Mouse (Mus musculus) liver, embryonic 11.5 days (tissue): ENCODE measurements at regions not wholly inside any gene's neighbourhood (a gene's known extent, or its start where the extent isn't known, plus 50 kb on each side); places are given as distances from the start of the nearest gene placed in this dataset.

ENCODE experiments used
- ATAC-seq: fragments of 200-750 bp; cut with Nextera tagmentation; replicated peaks from 2 replicates; pipeline ENCODE4 v1.8.0; 2017; ENCODE audit warnings: moderate number of reproducible peaks, mild to moderate bottlenecking, moderate TSS enrichment, moderate library complexity; ENCODE audit not compliant: low FRiP score
- DNase-seq: peaks from one replicate; pipeline ENCODE4 v3.0.0-alpha.2; 2017; ENCODE audit warnings: low spot score
- H3K27ac ChIP-seq: fragments of 300-500 bp; sonication (generic); 2 replicates; pipeline ENCODE4 v1.5.1; 2014; ENCODE audit warnings: mild to moderate bottlenecking, low read depth, low read length, control low read depth
- H3K27me3 ChIP-seq: fragments of 300-500 bp; sonication (generic); replicated peaks from 2 replicates; pipeline ENCODE4 v1.6.1; 2014; ENCODE audit warnings: low read length, mixed read lengths; ENCODE audit not compliant: control insufficient read depth, insufficient read depth
- H3K36me3 ChIP-seq: fragments of 300-500 bp; sonication (generic); 2 replicates; pipeline ENCODE4 v1.6.1; 2014; ENCODE audit warnings: mild to moderate bottlenecking, low read length, moderate library complexity, mixed read lengths; ENCODE audit not compliant: control insufficient read depth, insufficient read depth
- H3K4me1 ChIP-seq: fragments of 300-500 bp; sonication (generic); replicated peaks from 2 replicates; pipeline ENCODE4 v1.6.1; 2014; ENCODE audit warnings: low read length, mixed read lengths; ENCODE audit not compliant: control insufficient read depth, insufficient read depth
- H3K4me2 ChIP-seq: fragments of 300-500 bp; sonication (generic); 2 replicates; pipeline ENCODE4 v1.6.1; 2014; ENCODE audit warnings: mild to moderate bottlenecking, control low read depth, moderate library complexity
- H3K4me3 ChIP-seq: fragments of 300-500 bp; sonication (generic); 2 replicates; pipeline ENCODE4 v1.5.1; 2014; ENCODE audit warnings: low read depth, low read length, control low read depth
- H3K9ac ChIP-seq: fragments of 300-500 bp; sonication (generic); 2 replicates; pipeline ENCODE4 v1.6.1; 2014; ENCODE audit warnings: low read depth, low read length, control low read depth
- H3K9me3 ChIP-seq: fragments of 300-500 bp; sonication (generic); 2 replicates; pipeline ENCODE4 v1.6.1; 2016; ENCODE audit warnings: low read length, inconsistent platforms, mixed read lengths; ENCODE audit not compliant: control insufficient read depth
- WGBS: fragments of 180-500 bp; shearing (Covaris S2); extraction: QIAGEN DNeasy Blood & Tissue Kit; methylation state at CpG from one replicate; pipeline ENCODE4 v1.1.7; 2014; 5-methylcytosine and 5-hydroxymethylcytosine counted together

DNA sequence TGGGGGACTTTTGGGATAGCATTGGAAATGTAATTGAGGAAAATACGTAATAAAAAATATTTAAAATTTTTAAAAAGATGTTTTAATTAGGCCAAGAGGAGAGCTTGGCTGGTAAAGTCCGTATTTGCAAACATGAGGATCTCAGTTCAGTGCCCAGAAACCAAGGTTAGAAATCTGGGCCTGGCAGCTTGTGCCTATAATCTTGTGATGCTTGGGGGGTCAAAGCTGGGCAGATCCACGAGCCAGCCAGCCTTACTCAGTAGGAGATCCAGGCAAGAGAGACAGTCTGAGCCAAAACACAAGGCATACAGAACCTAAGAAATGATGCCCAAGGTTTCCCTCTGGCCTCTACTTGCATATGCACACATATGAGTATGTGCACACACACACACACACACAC, 54.1 kb upstream of the Cxadr start:
- no peaks in the 10 kb centered on the region for H3K9me3 ChIP-seq
- DNase-seq: no peak
- WGBS: 66% methylated on average over 3 of the region's 3 CpGs
- H3K9ac ChIP-seq: no peak overlapping the region
- H3K4me3 ChIP-seq: no peak overlapping the region
- H3K36me3 ChIP-seq: no peaks in the 10 kb centered on the region
- no peak for ATAC-seq
- H3K27ac ChIP-seq: no peak overlapping the region
- no peaks in the 10 kb centered on the region for H3K27me3 ChIP-seq
- H3K4me2 ChIP-seq: no peak overlapping the region
- H3K4me1 ChIP-seq: no peaks in the 10 kb centered on the region

DNA sequence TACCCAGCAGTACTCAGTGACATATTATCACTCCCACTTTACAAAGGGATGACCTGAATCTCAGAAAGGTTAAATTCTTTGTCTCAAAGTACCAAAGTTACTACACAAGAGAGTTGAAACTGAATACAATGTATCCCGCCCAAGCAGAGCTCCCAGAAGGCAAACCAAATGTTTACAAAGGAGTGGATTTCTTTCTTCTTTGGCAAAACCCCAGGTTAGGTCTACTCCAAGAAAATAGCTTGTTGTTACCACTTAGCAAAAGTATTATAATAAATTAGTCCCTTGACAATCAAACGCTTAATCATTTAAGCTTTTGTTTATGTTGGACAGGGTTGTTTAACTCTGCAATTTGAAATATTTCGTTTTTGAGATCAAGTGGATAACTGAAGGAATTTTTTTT, 58.6 kb upstream of the Cxadr start:
- H3K9me3 ChIP-seq: no peaks in the 10 kb centered on the region
- H3K4me1 ChIP-seq: no peaks in the 10 kb centered on the region
- WGBS: 72% methylated on average over 3 of the region's 3 CpGs
- no peak overlapping the region for H3K4me2 ChIP-seq
- no peak overlapping the region for H3K4me3 ChIP-seq
- H3K27me3 ChIP-seq: peaks cover 10% of the 10 kb centered on the region
- no peak overlapping the region for H3K9ac ChIP-seq
- H3K27ac ChIP-seq: no peak overlapping the region
- no peak for ATAC-seq
- no peaks in the 10 kb centered on the region for H3K36me3 ChIP-seq
- DNase-seq: no peak

DNA sequence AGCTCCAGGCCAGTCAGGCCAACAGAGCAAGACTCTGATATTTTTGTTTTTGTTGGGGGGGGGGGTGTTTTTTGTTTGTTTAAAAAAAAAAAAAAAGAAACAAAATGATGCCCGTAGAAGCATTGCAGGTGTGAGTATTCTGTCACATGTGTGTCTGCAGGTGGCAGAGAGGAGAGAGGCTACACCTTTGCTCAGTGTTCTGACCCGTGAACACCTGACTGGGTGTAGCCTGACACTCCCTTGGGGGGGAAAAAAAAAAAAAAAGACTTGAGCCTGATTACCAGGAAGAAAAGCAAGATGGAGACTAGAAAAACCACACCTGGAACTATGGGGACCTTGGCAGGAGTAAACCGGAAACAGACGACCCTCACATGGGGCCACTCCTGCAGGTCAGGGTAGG, 61.1 kb upstream of the Cxadr start:
- Histone ChIP-seq H3K4me2 (no peak overlapping the region), H3K36me3 (no peaks in the 10 kb centered on the region), H3K9me3 (no peaks in the 10 kb centered on the region), H3K9ac (no peak overlapping the region), H3K27ac (no peak overlapping the region), H3K27me3 (peaks cover 23% of the 10 kb centered on the region), H3K4me3 (no peak overlapping the region), H3K4me1 (no peaks in the 10 kb centered on the region)
- WGBS: 81% methylated on average over 4 of the region's 4 CpGs
- DNase-seq: no peak
- ATAC-seq: no peak

DNA sequence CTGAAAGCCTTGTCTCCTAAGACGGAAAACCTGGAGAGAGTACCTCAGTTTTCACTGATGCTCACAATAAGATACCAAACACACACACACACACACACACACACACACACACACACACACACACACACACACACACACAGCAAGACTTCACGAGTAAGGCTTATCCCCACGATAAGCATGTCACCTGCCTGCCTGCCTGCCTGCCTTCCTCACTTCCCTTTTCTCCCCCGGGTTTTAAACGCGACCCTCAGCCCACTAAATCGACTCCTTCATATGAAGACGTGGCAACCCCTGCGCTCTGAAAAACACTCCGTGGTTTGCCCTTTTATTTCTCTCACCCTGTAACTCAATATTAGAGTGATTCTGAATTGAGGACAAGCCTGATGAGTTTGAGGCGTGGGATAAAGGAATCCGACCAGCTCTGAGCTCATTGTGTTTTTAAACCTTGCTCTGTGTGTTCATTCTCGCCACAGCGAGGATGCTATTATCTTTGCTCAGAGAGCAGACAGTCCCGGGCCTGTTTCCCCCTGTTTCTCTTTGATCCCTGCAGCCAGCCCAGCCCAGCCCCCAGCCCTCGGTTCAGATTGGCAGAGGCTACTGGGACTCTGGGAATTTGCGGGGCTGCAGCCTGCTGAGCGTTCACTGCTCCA, 63.1 kb upstream of the Cxadr start:
- ATAC-seq: no peak
- no peak overlapping the region for H3K27ac ChIP-seq
- H3K27me3 ChIP-seq: peaks cover 23% of the 10 kb centered on the region
- peak overlapping the region; percentile 66 for H3K4me2 ChIP-seq
- peak overlapping the region; percentile 34 for H3K4me3 ChIP-seq
- WGBS: 2% methylated on average over 18 of the region's 18 CpGs
- H3K36me3 ChIP-seq: no peaks in the 10 kb centered on the region
- H3K4me1 ChIP-seq: no peaks in the 10 kb centered on the region
- no peak overlapping the region for H3K9ac ChIP-seq
- peak; percentile 39 for DNase-seq
- no peaks in the 10 kb centered on the region for H3K9me3 ChIP-seq

DNA sequence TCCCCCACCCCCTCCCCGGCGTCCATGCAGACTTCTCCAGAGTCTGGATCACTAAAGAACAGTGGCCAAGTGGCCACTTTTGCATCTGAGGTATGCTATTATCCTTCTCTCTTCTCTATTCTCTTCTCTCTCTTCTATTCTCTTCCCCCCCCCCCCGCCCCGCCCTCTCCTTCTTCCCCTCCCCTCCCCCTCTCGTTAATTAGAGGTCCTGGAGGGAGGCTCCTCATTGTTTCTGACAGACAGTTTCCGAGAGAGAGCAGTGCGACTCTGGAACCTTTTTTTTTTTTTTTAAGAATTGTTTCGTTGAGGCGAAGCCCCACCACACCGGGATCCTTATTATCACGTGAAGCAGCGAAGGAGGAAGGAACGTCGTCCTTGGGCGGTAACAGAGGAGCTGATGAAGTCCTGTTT, 63.6 kb upstream of the Cxadr start:
- Histone ChIP-seq H3K36me3 (no peaks in the 10 kb centered on the region), H3K27ac (no peak overlapping the region), H3K9me3 (no peaks in the 10 kb centered on the region), H3K27me3 (peaks cover 23% of the 10 kb centered on the region), H3K4me2 (peak overlapping the region; percentile 66), H3K4me1 (no peaks in the 10 kb centered on the region), H3K4me3 (peak overlapping the region; percentile 34), H3K9ac (no peak overlapping the region)
- 1% methylated on average over 13 of the region's 15 CpGs for WGBS
- ATAC-seq: no peak
- DNase-seq: no peak

DNA sequence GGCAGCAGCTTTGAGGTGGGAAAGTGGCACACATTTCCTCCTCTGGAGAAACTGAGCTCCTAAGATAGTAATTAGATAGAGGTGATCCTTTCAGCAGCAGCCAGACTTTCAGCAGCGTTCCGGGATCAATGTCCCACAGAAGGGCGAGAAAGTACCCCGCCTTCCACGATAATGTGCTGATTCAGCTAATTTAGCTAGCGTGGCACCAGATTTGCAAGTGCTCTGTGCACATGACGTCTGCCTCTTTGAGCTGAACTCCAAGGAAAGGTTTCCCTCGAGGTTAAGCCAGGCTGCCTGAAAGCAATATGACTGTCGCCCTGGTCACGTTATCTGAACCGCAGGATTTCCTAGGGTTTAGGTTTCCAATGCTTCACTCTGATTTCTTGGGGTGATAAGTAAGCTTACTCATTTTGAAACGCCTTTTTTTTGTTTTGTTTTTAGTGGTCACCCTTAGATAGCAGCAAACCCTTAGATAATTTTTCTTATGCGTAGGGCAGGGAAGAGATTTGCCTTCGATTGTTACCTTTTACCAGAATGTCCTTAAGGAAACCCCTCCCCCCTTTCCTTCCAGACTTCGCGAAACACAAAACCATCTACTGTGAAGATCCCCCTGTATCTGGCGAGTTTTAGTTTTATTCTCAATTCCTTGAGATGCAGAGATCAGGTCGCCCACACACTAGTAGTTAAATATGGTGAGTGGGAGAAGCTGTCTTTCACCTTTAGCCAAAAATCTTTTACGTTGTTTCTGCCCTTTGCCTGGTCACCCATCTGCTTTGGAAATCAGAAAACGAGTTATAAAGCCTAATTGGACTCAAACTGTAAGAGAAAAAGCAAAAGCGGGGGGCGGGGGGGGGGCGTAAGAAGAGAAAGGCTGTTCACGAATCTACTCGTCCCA, 64.3 kb upstream of the Cxadr start:
- ATAC-seq: no peak
- Histone ChIP-seq H3K4me3 (peak overlapping the region; percentile 34), H3K9me3 (no peaks in the 10 kb centered on the region), H3K4me2 (peak overlapping the region; percentile 66), H3K27me3 (peaks cover 23% of the 10 kb centered on the region), H3K9ac (no peak overlapping the region), H3K36me3 (no peaks in the 10 kb centered on the region), H3K4me1 (no peaks in the 10 kb centered on the region), H3K27ac (no peak overlapping the region)
- 4% methylated on average over 25 of the region's 25 CpGs for WGBS
- DNase-seq: no peak

DNA sequence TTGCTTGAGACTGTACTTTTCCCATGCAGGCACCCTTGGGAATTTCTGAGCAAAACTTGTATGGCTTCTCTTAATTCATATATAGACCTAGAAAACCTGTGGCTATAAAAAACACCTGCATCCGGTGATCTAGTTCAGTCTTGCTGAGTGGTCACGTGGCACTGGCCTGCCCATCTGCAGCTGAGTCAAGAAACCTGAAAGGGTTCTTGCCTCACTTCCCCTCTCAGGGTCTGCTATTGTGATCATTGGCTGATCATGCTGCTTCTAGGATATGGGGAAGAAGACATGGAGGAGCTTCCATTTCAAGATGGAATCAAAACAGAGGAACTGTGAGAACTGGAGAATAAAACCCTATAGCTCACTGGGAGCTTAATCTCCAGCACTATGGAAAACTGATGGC, 69.1 kb upstream of the Cxadr start:
- Histone ChIP-seq H3K9ac (no peak overlapping the region), H3K27me3 (peaks cover 12% of the 10 kb centered on the region), H3K27ac (no peak overlapping the region), H3K4me3 (no peak overlapping the region), H3K9me3 (no peaks in the 10 kb centered on the region), H3K36me3 (no peaks in the 10 kb centered on the region), H3K4me1 (no peaks in the 10 kb centered on the region), H3K4me2 (no peak overlapping the region)
- DNase-seq: no peak
- 65% methylated on average over 2 of the region's 2 CpGs for WGBS
- ATAC-seq: no peak

DNA sequence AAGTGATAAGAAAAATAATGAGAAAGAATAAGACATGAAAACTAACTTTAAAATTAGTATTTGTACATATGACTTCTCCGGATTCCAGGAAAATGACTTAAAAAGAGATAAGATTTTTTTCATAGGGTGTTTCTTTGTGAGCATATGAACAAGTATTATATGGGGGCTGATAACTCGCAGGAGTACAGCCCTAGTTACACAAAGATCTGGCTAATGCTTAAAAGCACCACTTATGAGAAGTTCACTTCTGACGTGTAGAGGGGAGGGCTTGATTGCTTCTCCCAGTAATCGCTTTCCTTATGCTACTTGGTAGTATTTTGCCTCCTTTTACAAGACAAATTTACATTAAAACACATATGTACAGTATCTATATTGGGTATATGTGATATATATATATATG, 72.3 kb upstream of the Cxadr start:
- Histone ChIP-seq H3K9ac (no peak overlapping the region), H3K9me3 (no peaks in the 10 kb centered on the region), H3K4me3 (no peak overlapping the region), H3K27me3 (no peaks in the 10 kb centered on the region), H3K4me1 (no peaks in the 10 kb centered on the region), H3K27ac (no peak overlapping the region), H3K36me3 (no peaks in the 10 kb centered on the region), H3K4me2 (no peak overlapping the region)
- 73% methylated on average over 4 of the region's 4 CpGs for WGBS
- no peak for DNase-seq
- ATAC-seq: no peak

DNA sequence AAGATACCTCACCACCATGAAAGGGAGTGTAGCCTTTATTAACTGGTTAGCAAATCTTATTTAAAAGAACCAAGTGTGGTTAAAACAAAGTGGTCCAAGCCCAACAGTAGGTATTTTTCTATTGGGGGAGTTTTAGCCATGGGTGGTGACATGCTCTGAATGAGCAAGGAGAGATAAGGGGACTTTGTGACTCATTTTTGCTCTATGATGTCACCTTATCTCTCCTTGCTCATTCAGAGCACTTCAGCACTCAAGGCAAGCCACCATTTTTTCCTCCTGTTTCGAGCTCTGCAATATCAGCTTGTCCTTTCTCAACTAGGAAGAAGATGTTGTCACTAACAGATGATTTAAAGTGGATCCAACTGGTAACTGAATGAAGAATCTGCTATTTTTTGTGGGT, 78.9 kb upstream of the Cxadr start:
- Histone ChIP-seq H3K36me3 (no peaks in the 10 kb centered on the region), H3K27ac (no peak overlapping the region), H3K9me3 (no peaks in the 10 kb centered on the region), H3K4me3 (no peak overlapping the region), H3K4me1 (no peaks in the 10 kb centered on the region), H3K27me3 (no peaks in the 10 kb centered on the region), H3K9ac (no peak overlapping the region), H3K4me2 (no peak overlapping the region)
- WGBS: 50% methylated on average over 1 of the region's 1 CpGs
- DNase-seq: no peak
- no peak for ATAC-seq
